Mouse (Mus musculus) myocyte (in vitro differentiated cells): ENCODE data around the gene Zpr1. TPM values are rescaled to one million over a fixed set of nuclear protein-coding genes. Genes with fewer than 3 reads are reported as not detected.

ENCODE experiments used
- H3K27me3 ChIP-seq: one replicate; pipeline ENCODE4 v1.6.1; 2011; ENCODE audit not compliant: control insufficient read depth, insufficient read depth, insufficient read length
- H3K36me3 ChIP-seq: one replicate; pipeline ENCODE4 v1.6.1; 2011; ENCODE audit not compliant: control insufficient read depth, insufficient read depth
- H3K4me2 ChIP-seq: one replicate; pipeline ENCODE4 v1.6.1; 2011; ENCODE audit warnings: low read depth, control low read depth
- H3K4me3 ChIP-seq: one replicate; pipeline ENCODE4 v1.5.1; 2011; ENCODE audit warnings: mild to moderate bottlenecking, control low read depth, moderate library complexity
- H3K79me2 ChIP-seq: one replicate; pipeline ENCODE4 v1.6.1; 2011; ENCODE audit not compliant: control insufficient read depth, insufficient read depth
- H3ac ChIP-seq: one replicate; pipeline ENCODE4 v1.6.1; 2011; ENCODE audit not compliant: control insufficient read depth, insufficient read length
- CEBPB ChIP-seq: IDR thresholded peaks from 2 replicates; pipeline ENCODE4 v1.6.1; 2011; ENCODE audit warnings: mild to moderate bottlenecking, moderate library complexity; ENCODE audit not compliant: poor library complexity, insufficient read depth, severe bottlenecking
- E2F4 ChIP-seq: IDR thresholded peaks from one replicate; pipeline ENCODE4 v1.6.1; 2011; ENCODE audit warnings: mild to moderate bottlenecking, control low read depth, moderate library complexity; ENCODE audit not compliant: insufficient read depth
- MAX ChIP-seq: IDR thresholded peaks from one replicate; pipeline ENCODE4 v1.6.1; 2011; ENCODE audit warnings: low read depth, mild to moderate bottlenecking, control low read depth
- MYOD1 ChIP-seq, 3 experiments: IDR thresholded peaks; one replicate each; pipeline ENCODE4 v1.6.1; 2011; ENCODE audit warnings: control low read depth in 2 of 3, low read depth in 2 of 3, mild to moderate bottlenecking in 2 of 3, moderate library complexity in 1 of 3; ENCODE audit not compliant: insufficient read length in 2 of 3, control insufficient read depth in 1 of 3
- MYOG ChIP-seq, 3 experiments: IDR thresholded peaks; one replicate each; pipeline ENCODE4 v1.6.1; 2011; ENCODE audit warnings: control low read depth in 2 of 3, low read depth in 2 of 3, mild to moderate bottlenecking in 2 of 3; ENCODE audit not compliant: insufficient read length in 2 of 3, control insufficient read depth in 1 of 3, insufficient read depth in 1 of 3
- POLR2A ChIP-seq: IDR thresholded peaks from one replicate; pipeline ENCODE4 v1.6.1; 2011; ENCODE audit warnings: low read depth, mild to moderate bottlenecking, control low read depth, moderate library complexity; ENCODE audit not compliant: insufficient read length
- POLR2AphosphoS2 ChIP-seq: IDR thresholded peaks from one replicate; pipeline ENCODE4 v1.6.1; 2011; ENCODE audit warnings: low read depth, control low read depth; ENCODE audit not compliant: insufficient read length
- REST ChIP-seq: IDR thresholded peaks from one replicate; pipeline ENCODE4 v1.6.1; 2011; ENCODE audit warnings: mild to moderate bottlenecking, control low read depth, moderate library complexity; ENCODE audit not compliant: insufficient read depth, insufficient read length
- SRF ChIP-seq: IDR thresholded peaks from one replicate; pipeline ENCODE4 v1.6.1; 2011; ENCODE audit warnings: low read depth; ENCODE audit not compliant: control insufficient read depth, insufficient read length
- TCF12 ChIP-seq: IDR thresholded peaks from one replicate; pipeline ENCODE4 v1.6.1; 2011; ENCODE audit warnings: mild to moderate bottlenecking, control low read depth; ENCODE audit not compliant: poor library complexity, insufficient read depth, severe bottlenecking
- TCF3 ChIP-seq: IDR thresholded peaks from one replicate; pipeline ENCODE4 v1.6.1; 2011; ENCODE audit warnings: low read depth, control low read depth; ENCODE audit not compliant: insufficient read length
- USF1 ChIP-seq: IDR thresholded peaks from one replicate; pipeline ENCODE4 v1.6.1; 2011; ENCODE audit warnings: low read depth, mild to moderate bottlenecking, control low read depth, moderate library complexity
- polyA plus RNA-seq: library from polyadenylated mRNA; unstranded; fragments of >200 nt; fragmentation: generic; extraction: Trizol; gene quantifications from one replicate; pipeline ENCODE4 v1.2.1, GENCODE M21; 2012; ENCODE audit warnings: missing spikeins

Zpr1 gene
- polyA plus RNA-seq, 1 experiment = 33.1 TPM

DNA sequence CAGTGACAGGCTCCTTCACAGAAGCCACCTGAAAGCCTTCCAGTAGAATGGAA is 37.4 kb upstream of the Zpr1 start, which contains the start of gene Apoc3:
Apoc3 (minus strand) TSS at position 41 of the 53 bp plus-strand sequence.
- H3K4me3 ChIP-seq = no peak within 1 kb of the TSS
- no peak for TF ChIP-seq TCF3
- TF ChIP-seq POLR2AphosphoS2 = no peak
- no peak for TF ChIP-seq MYOD1 (IDR thresholded peaks at IDR 0.05; ENCODE audit: control insufficient read depth in 1 of 3, insufficient read length in 2 of 3, low read depth in 2 of 3)
- no peak for TF ChIP-seq CEBPB
- TF ChIP-seq MYOG (IDR thresholded peaks at IDR 0.05; ENCODE audit: control insufficient read depth in 1 of 3, insufficient read depth in 1 of 3, insufficient read length in 2 of 3, low read depth in 2 of 3) = no peak
- no peak for TF ChIP-seq MAX
- TF ChIP-seq POLR2A = no peak
- TF ChIP-seq REST = no peak
- no peak for TF ChIP-seq SRF
- no peak for TF ChIP-seq E2F4
- TF ChIP-seq USF1 = no peak
- no peak for TF ChIP-seq TCF12
- H3ac ChIP-seq = no peak within 1 kb of the TSS
- H3K36me3 ChIP-seq = no peaks in the 10 kb centered on the region
- peaks cover 58% of the 10 kb centered on the region for H3K27me3 ChIP-seq
- H3K79me2 ChIP-seq = no peaks in the 10 kb centered on the region
- no peak within 1 kb of the TSS for H3K4me2 ChIP-seq

DNA sequence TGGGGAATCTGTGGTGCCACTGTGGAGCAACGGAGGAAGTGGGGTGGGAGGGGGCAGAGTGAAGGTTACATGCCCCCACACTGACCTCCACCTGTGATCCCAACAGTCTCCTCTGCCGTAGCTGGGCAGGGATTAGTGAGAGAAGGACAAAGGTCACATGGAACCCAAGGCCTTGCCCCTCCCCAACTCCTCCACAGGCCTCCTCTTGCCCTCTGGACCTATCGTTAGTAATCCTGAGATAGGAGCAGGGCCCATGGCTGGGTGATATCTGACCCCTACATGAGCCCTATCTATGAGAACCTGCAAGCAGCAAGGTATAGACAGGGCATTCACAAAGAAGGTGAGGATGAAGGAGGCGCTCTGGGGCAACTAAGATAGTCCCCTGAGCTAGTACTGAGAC is 37.2 kb upstream of the Zpr1 start:
- H3K4me3 ChIP-seq = no peak overlapping the region
- H3K79me2 ChIP-seq = no peaks in the 10 kb centered on the region
- peaks cover 60% of the 10 kb centered on the region for H3K27me3 ChIP-seq
- no peaks in the 10 kb centered on the region for H3K36me3 ChIP-seq
- TF ChIP-seq MAX (no peak), POLR2AphosphoS2 (no peak), POLR2A (no peak), SRF (no peak), MYOD1 (IDR thresholded peaks at IDR 0.05; ENCODE audit: control insufficient read depth in 1 of 3, insufficient read length in 2 of 3, low read depth in 2 of 3) (no peak), MYOG (IDR thresholded peaks at IDR 0.05; ENCODE audit: control insufficient read depth in 1 of 3, insufficient read depth in 1 of 3, insufficient read length in 2 of 3, low read depth in 2 of 3) (no peak), CEBPB (no peak), REST (no peak), TCF12 (no peak), USF1 (no peak), E2F4 (no peak), TCF3 (no peak)
- no peak overlapping the region for H3K4me2 ChIP-seq
- H3ac ChIP-seq = no peak overlapping the region

DNA sequence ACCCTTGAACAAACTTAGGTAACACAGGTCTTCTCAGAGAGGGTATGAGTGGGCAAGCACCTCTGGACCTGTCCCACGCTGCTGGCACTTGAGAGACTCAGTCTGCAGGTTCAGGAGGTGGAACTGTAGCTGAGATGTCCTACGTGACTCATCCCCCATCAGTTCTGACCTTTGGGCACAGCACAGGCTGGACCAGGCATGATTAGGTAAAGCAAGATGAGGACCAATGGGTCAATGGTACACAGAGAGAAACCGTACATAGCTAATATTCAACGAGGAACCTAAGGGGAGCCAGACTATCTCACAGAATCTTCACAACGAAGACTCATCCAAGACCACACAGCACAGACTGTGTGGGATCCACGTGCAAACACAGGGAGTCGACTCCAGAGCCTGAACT is 34.0 kb upstream of the Zpr1 start:
- H3K79me2 ChIP-seq = no peaks in the 10 kb centered on the region
- no peaks in the 10 kb centered on the region for H3K36me3 ChIP-seq
- peaks cover 75% of the 10 kb centered on the region for H3K27me3 ChIP-seq
- no peak overlapping the region for H3K4me3 ChIP-seq
- TF ChIP-seq MAX = no peak
- TF ChIP-seq TCF12 = no peak
- TF ChIP-seq SRF = no peak
- TF ChIP-seq POLR2AphosphoS2 = no peak
- H3K4me2 ChIP-seq = no peak overlapping the region
- H3ac ChIP-seq = no peak overlapping the region

DNA sequence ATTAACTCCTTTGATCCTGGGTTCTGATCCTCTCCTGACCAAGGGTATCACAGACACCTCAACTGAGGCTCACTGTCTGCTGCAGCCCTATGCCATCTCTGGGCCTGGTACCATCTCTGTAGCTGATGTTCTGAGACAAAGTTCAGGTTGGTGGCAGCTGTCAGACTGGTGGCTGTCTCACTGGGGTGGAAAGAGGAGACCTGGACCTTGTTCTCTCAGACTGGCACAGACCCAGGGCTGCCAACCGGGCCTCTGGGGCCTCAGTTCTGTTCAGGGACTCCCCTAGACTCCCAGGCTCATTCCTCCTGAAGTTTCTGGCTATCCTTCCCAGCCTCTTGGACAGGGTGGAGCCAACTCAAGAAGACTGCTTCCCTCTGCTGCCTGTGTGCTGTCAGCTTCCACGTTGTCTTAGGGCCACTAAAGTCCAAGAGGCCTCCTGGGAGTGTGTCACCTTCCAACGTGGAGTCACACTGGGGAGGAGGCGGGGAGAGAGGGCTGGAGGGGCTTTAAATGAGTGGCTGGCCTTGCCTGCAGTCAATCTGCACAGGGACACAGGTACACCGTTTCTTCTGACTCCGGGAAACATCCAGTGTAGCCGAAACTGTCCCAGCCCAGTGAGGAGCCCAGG is 32.2 kb upstream of the Zpr1 start, which contains the start of gene Apoa4:
Apoa4 (plus strand) TSS at position 171 of the 628 bp plus-strand sequence.
- Histone ChIP-seq H3ac (no peak within 1 kb of the TSS), H3K36me3 (no peaks in the 10 kb centered on the region), H3K4me3 (no peak within 1 kb of the TSS), H3K4me2 (no peak within 1 kb of the TSS), H3K79me2 (no peaks in the 10 kb centered on the region), H3K27me3 (peaks cover 64% of the 10 kb centered on the region)
- TF ChIP-seq POLR2AphosphoS2 = no peak
- no peak for TF ChIP-seq REST
- no peak for TF ChIP-seq POLR2A
- TF ChIP-seq E2F4 = no peak
- TF ChIP-seq USF1 = no peak
- no peak for TF ChIP-seq MYOD1 (IDR thresholded peaks at IDR 0.05; ENCODE audit: control insufficient read depth in 1 of 3, insufficient read length in 2 of 3, low read depth in 2 of 3)
- TF ChIP-seq TCF3 = no peak
- TF ChIP-seq MAX = no peak
- TF ChIP-seq TCF12 = no peak

DNA sequence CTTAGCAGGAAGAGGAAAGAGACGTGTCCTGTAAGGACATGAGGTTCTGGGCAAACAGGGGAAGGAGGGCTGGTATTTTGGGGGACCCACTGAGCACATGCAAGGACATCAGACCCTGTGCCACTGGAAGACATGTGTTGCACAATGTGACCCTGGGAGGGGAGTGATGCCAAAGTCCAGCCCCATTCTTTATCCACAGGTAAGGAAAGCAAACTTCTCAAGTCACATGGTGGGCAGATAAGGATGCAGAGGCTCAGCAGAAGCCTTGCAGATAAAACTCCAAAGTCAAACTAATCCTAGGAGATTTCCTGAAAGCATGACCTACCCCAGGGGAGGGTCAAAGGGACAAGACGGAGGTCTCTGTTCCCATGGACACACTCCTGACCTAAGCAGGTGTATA is 31.0 kb upstream of the Zpr1 start:
- H3K79me2 ChIP-seq = no peaks in the 10 kb centered on the region
- no peaks in the 10 kb centered on the region for H3K36me3 ChIP-seq
- H3K27me3 ChIP-seq = peaks cover 58% of the 10 kb centered on the region
- no peak for TF ChIP-seq MYOD1 (IDR thresholded peaks at IDR 0.05; ENCODE audit: control insufficient read depth in 1 of 3, insufficient read length in 2 of 3, low read depth in 2 of 3)
- no peak for TF ChIP-seq TCF12
- TF ChIP-seq POLR2AphosphoS2 = no peak
- TF ChIP-seq MAX = no peak
- no peak for TF ChIP-seq USF1
- TF ChIP-seq MYOG (IDR thresholded peaks at IDR 0.05; ENCODE audit: control insufficient read depth in 1 of 3, insufficient read depth in 1 of 3, insufficient read length in 2 of 3, low read depth in 2 of 3) = no peak
- TF ChIP-seq E2F4 = no peak
- TF ChIP-seq SRF = no peak
- TF ChIP-seq REST = no peak
- no peak for TF ChIP-seq POLR2A
- no peak overlapping the region for H3ac ChIP-seq
- H3K4me3 ChIP-seq = no peak overlapping the region
- no peak overlapping the region for H3K4me2 ChIP-seq
